Mouse (Mus musculus): ENCODE measurements around the gene Tom1l1. TPM values are rescaled to one million over a fixed set of nuclear protein-coding genes. Genes with fewer than 3 reads are reported as not detected.

The Tom1l1 gene
- polyA plus RNA-seq, 1 experiment from 2014 or later = 40.3 TPM

- WGBS = 64% methylated on average over 5 of the region's 5 CpGs
- ATAC-seq (ENCODE audit: insufficient read depth, low FRiP score) = peak; percentile 60; the same call in 1 of the 2 replicates
- no peak overlapping the region for H3K27ac ChIP-seq (ENCODE audit: low read length)
Measured at GRCm38 (mm10) chr11:90678582-90678981, 9.6 kb downstream of the Tom1l1 start.

GRCm38 (mm10) chr11:90677771-90678288 lies 10.3 kb downstream of the Tom1l1 start:
- Histone ChIP-seq H3K9ac (ENCODE audit: low read length) (no peak overlapping the region), H3K36me3 (ENCODE audit: control insufficient read depth, insufficient read depth, low read length) (no peaks in the 10 kb centered on the region), H3K27me3 (ENCODE audit: control insufficient read depth, insufficient read depth, low read length) (no peaks in the 10 kb centered on the region), H3K9me3 (replicated peaks; ENCODE audit: control insufficient read depth, low read length) (no peaks in the 10 kb centered on the region), H3K4me3 (replicated peaks; ENCODE audit: low read length) (no peak overlapping the region), H3K4me2 (ENCODE audit: low read depth, low read length) (no peak overlapping the region), H3K4me1 (ENCODE audit: control insufficient read depth, insufficient read depth, low read length) (no peaks in the 10 kb centered on the region), H3K27ac (ENCODE audit: low read length) (no peak overlapping the region)
- no peak for ATAC-seq (ENCODE audit: insufficient read depth, low FRiP score)
- 79% methylated on average over 8 of the region's 8 CpGs for WGBS

More at GRCm38 (mm10) chr11:90678582-90678981, 9.6 kb downstream of the Tom1l1 start:
- Histone ChIP-seq H3K27me3 (ENCODE audit: control insufficient read depth, insufficient read depth, low read length) (no peaks in the 10 kb centered on the region), H3K9ac (ENCODE audit: low read length) (no peak overlapping the region), H3K36me3 (ENCODE audit: control insufficient read depth, insufficient read depth, low read length) (peaks cover 1% of the 10 kb centered on the region; the same call in 1 of the 2 replicates), H3K4me1 (ENCODE audit: control insufficient read depth, insufficient read depth, low read length) (no peaks in the 10 kb centered on the region), H3K9me3 (replicated peaks; ENCODE audit: control insufficient read depth, low read length) (no peaks in the 10 kb centered on the region), H3K4me3 (replicated peaks; ENCODE audit: low read length) (no peak overlapping the region), H3K4me2 (ENCODE audit: low read depth, low read length) (no peak overlapping the region)

- H3K27me3 ChIP-seq (ENCODE audit: control insufficient read depth, insufficient read depth, low read length) = no peaks in the 10 kb centered on the region
- H3K4me2 ChIP-seq (ENCODE audit: low read depth, low read length) = no peak overlapping the region
- 91% methylated on average over 7 of the region's 7 CpGs for WGBS
- no peak for ATAC-seq (ENCODE audit: insufficient read depth, low FRiP score)
- no peaks in the 10 kb centered on the region for H3K4me1 ChIP-seq (ENCODE audit: control insufficient read depth, insufficient read depth, low read length)
- H3K36me3 ChIP-seq (ENCODE audit: control insufficient read depth, insufficient read depth, low read length) = no peaks in the 10 kb centered on the region
- H3K9me3 ChIP-seq (replicated peaks; ENCODE audit: control insufficient read depth, low read length) = no peaks in the 10 kb centered on the region
- H3K4me3 ChIP-seq (replicated peaks; ENCODE audit: low read length) = no peak overlapping the region
- H3K27ac ChIP-seq (ENCODE audit: low read length) = no peak overlapping the region
- no peak overlapping the region for H3K9ac ChIP-seq (ENCODE audit: low read length)
Measured at GRCm38 (mm10) chr11:90677027-90677426, 11.1 kb downstream of the Tom1l1 start.

GRCm38 (mm10) chr11:90675479-90676110 lies 12.6 kb downstream of the Tom1l1 start:
- Histone ChIP-seq H3K27me3 (ENCODE audit: control insufficient read depth, insufficient read depth, low read length) (no peaks in the 10 kb centered on the region), H3K36me3 (ENCODE audit: control insufficient read depth, insufficient read depth, low read length) (no peaks in the 10 kb centered on the region), H3K4me1 (ENCODE audit: control insufficient read depth, insufficient read depth, low read length) (no peaks in the 10 kb centered on the region), H3K4me3 (replicated peaks; ENCODE audit: low read length) (no peak overlapping the region), H3K27ac (ENCODE audit: low read length) (no peak overlapping the region), H3K9ac (ENCODE audit: low read length) (no peak overlapping the region), H3K4me2 (ENCODE audit: low read depth, low read length) (no peak overlapping the region), H3K9me3 (replicated peaks; ENCODE audit: control insufficient read depth, low read length) (no peaks in the 10 kb centered on the region)
- ATAC-seq (ENCODE audit: insufficient read depth, low FRiP score) = peak; percentile 56; the same call in 1 of the 2 replicates
- 70% methylated on average over 5 of the region's 5 CpGs for WGBS

- no peaks in the 10 kb centered on the region for H3K9me3 ChIP-seq (replicated peaks; ENCODE audit: control insufficient read depth, low read length)
- no peak overlapping the region for H3K4me3 ChIP-seq (replicated peaks; ENCODE audit: low read length)
- 86% methylated on average over 6 of the region's 6 CpGs for WGBS
Measured at GRCm38 (mm10) chr11:90667325-90667724, 20.8 kb downstream of the Tom1l1 start.

GRCm38 (mm10) chr11:90666916-90667315 lies 21.2 kb downstream of the Tom1l1 start:
- no peaks in the 10 kb centered on the region for H3K27me3 ChIP-seq (ENCODE audit: control insufficient read depth, insufficient read depth, low read length)
- no peak overlapping the region for H3K4me2 ChIP-seq (ENCODE audit: low read depth, low read length)
- H3K4me1 ChIP-seq (ENCODE audit: control insufficient read depth, insufficient read depth, low read length) = peaks cover 39% of the 10 kb centered on the region
- H3K4me3 ChIP-seq (replicated peaks; ENCODE audit: low read length) = no peak overlapping the region
- peaks cover 5% of the 10 kb centered on the region; the same call in 1 of the 2 replicates for H3K36me3 ChIP-seq (ENCODE audit: control insufficient read depth, insufficient read depth, low read length)
- 79% methylated on average over 4 of the region's 4 CpGs for WGBS
- peak overlapping the region; percentile 11; the same call in 1 of the 2 replicates for H3K27ac ChIP-seq (ENCODE audit: low read length)
- H3K9ac ChIP-seq (ENCODE audit: low read length) = no peak overlapping the region
- no peaks in the 10 kb centered on the region for H3K9me3 ChIP-seq (replicated peaks; ENCODE audit: control insufficient read depth, low read length)
- ATAC-seq (ENCODE audit: insufficient read depth, low FRiP score) = no peak

More at GRCm38 (mm10) chr11:90667325-90667724, 20.8 kb downstream of the Tom1l1 start:
- Histone ChIP-seq H3K36me3 (ENCODE audit: control insufficient read depth, insufficient read depth, low read length) (peaks cover 5% of the 10 kb centered on the region; the same call in 1 of the 2 replicates), H3K9ac (ENCODE audit: low read length) (no peak overlapping the region), H3K4me1 (ENCODE audit: control insufficient read depth, insufficient read depth, low read length) (peaks cover 39% of the 10 kb centered on the region), H3K27me3 (ENCODE audit: control insufficient read depth, insufficient read depth, low read length) (no peaks in the 10 kb centered on the region), H3K4me2 (ENCODE audit: low read depth, low read length) (no peak overlapping the region), H3K27ac (ENCODE audit: low read length) (no peak overlapping the region)
- no peak for ATAC-seq (ENCODE audit: insufficient read depth, low FRiP score)

GRCm38 (mm10) chr11:90666144-90666757 lies 21.9 kb downstream of the Tom1l1 start:
- Histone ChIP-seq H3K4me1 (ENCODE audit: control insufficient read depth, insufficient read depth, low read length) (peaks cover 39% of the 10 kb centered on the region), H3K4me3 (replicated peaks; ENCODE audit: low read length) (no peak overlapping the region), H3K4me2 (ENCODE audit: low read depth, low read length) (no peak overlapping the region), H3K27ac (ENCODE audit: low read length) (peak overlapping the region; percentile 68), H3K9ac (ENCODE audit: low read length) (no peak overlapping the region), H3K9me3 (replicated peaks; ENCODE audit: control insufficient read depth, low read length) (no peaks in the 10 kb centered on the region), H3K27me3 (ENCODE audit: control insufficient read depth, insufficient read depth, low read length) (no peaks in the 10 kb centered on the region), H3K36me3 (ENCODE audit: control insufficient read depth, insufficient read depth, low read length) (peaks cover 9% of the 10 kb centered on the region; the same call in 1 of the 2 replicates)
- ATAC-seq (ENCODE audit: insufficient read depth, low FRiP score) = peak; percentile 71
- 40% methylated on average over 3 of the region's 3 CpGs for WGBS

GRCm38 (mm10) chr11:90665161-90665560 lies 23.0 kb downstream of the Tom1l1 start:
- no peak overlapping the region for H3K9ac ChIP-seq (ENCODE audit: low read length)
- H3K9me3 ChIP-seq (replicated peaks; ENCODE audit: control insufficient read depth, low read length) = no peaks in the 10 kb centered on the region
- no peaks in the 10 kb centered on the region for H3K27me3 ChIP-seq (ENCODE audit: control insufficient read depth, insufficient read depth, low read length)
- no peak overlapping the region for H3K4me3 ChIP-seq (replicated peaks; ENCODE audit: low read length)
- 9% methylated on average over 6 of the region's 6 CpGs for WGBS
- peaks cover 39% of the 10 kb centered on the region for H3K4me1 ChIP-seq (ENCODE audit: control insufficient read depth, insufficient read depth, low read length)
- H3K4me2 ChIP-seq (ENCODE audit: low read depth, low read length) = peak overlapping the region; percentile 35
- peak; percentile 75; the same call in 1 of the 2 replicates for ATAC-seq (ENCODE audit: insufficient read depth, low FRiP score)
- peaks cover 11% of the 10 kb centered on the region; the same call in 1 of the 2 replicates for H3K36me3 ChIP-seq (ENCODE audit: control insufficient read depth, insufficient read depth, low read length)
- H3K27ac ChIP-seq (ENCODE audit: low read length) = peak overlapping the region; percentile 68
